In the genomic region with DNA sequence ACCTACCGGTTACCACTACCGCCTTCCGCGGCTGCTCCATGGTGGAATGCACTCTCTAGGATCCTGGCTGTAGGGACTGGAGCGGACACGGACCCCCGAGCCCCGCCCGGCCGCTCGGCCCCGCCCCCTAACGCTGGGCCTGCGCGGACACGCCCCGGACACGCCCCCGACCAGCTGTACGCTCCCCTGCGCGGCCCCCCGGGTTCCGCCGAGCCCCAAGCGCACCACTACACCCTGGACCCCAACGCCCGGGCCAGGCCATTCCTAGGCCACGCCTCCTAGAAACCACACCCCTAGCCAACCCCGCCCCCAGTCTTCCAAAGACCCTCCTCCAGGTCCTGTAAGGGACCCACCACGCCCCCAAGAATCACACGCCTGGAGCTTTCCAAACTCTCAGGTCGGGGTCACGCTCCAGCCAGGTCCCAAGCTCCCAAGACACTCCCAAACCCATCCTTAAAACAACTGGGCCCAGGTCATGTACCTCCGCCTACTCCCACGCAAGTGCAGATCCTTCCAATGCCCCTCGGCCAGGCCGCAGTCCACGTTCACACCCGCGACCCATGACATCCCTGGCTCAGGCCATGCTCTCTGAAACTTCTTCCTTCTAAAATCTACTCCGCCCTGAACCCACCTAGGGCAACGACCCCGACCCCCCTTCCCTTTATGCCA, we compare ENCODE assay signal across 8 mouse cellular contexts. TPM values are rescaled to one million over a fixed set of nuclear protein-coding genes. Genes with fewer than 3 reads are reported as not detected.
A peak's percentile ranks its signal among the peaks of the same experiment; 100 is the strongest.
DNase-seq lines count a peak whose midpoint lies in the region; ATAC-seq lines count a peak whose summit lies in the region.

No protein-coding gene starts in this region.

- peak; percentile 86 to 88 for DNase-seq in gastrocnemius, adult 8-10 months (ENCODE audit: low spot score in 2 of 2)
- DNase-seq in hindlimb bud, embryonic 11.5 days (ENCODE audit: extremely low spot score, low read depth, low spot score), result peak; percentile 68
- DNase-seq in left cerebral cortex, adult 8-10 months (ENCODE audit: low spot score in 2 of 2), result peak; percentile 44 to 74
- peak; percentile 60 to 62 for DNase-seq in right cerebral cortex, adult 2 months (ENCODE audit: low spot score in 2 of 2)
- peak; percentile 78 for DNase-seq in urinary bladder, postnatal 10 days (ENCODE audit: low spot score)

- peak; percentile 65 for ATAC-seq in activated CD4-positive, CD25-positive, alpha-beta regulatory T cell, adult 4 months
- ATAC-seq in common myeloid progenitor, adult 5-6 weeks (replicated peaks; ENCODE audit: low read depth, poor library complexity, severe bottlenecking), result peak; percentile 84
- ATAC-seq in megakaryocyte, adult 5-6 weeks (ENCODE audit: poor library complexity, severe bottlenecking), result peak; percentile 81

RNA-seq across cellular contexts. Expression of gene Pgpep1, which starts 0.5 kb away (rescaled TPM):
- polyA plus RNA-seq in activated CD4-positive, CD25-positive, alpha-beta regulatory T cell, adult 4 months (2017; shearing (Covaris generic)), result 1 to 10 TPM; 7.1 to 7.4 TPM
- total RNA-seq in common myeloid progenitor, adult 5-6 weeks (2017), result 3.2 and 3.6 TPM in 2 replicates
- 10 to 100 TPM; 13.6 to 19.0 (median 15.7) TPM for total RNA-seq in gastrocnemius, adult 8-10 months (2022)
- total RNA-seq in left cerebral cortex, adult 8-10 months (2022), result 10 to 100 TPM; 11.2 to 17.0 (median 13.4) TPM
- total RNA-seq in megakaryocyte, adult 5-6 weeks (2015), result 5.7 and 6.8 TPM in 2 replicates
- 1.5 and 4.0 TPM in 2 replicates for total RNA-seq in megakaryocyte, adult 5-6 weeks (2017)

RNA-seq across cellular contexts. Expression of gene Lsm4, which starts 13.3 kb away (rescaled TPM):
- polyA plus RNA-seq in activated CD4-positive, CD25-positive, alpha-beta regulatory T cell, adult 4 months (2017; shearing (Covaris generic)), result 100 to 1,000 TPM; 115 to 120 TPM
- 129 and 163 TPM in 2 replicates for total RNA-seq in common myeloid progenitor, adult 5-6 weeks (2017)
- 10 to 100 TPM; 64.4 to 75.4 (median 70.3) TPM for total RNA-seq in gastrocnemius, adult 8-10 months (2022)
- total RNA-seq in left cerebral cortex, adult 8-10 months (2022), result 10 to 100 TPM; 61.5 to 65.0 (median 63.0) TPM
- 82.1 and 84.4 TPM in 2 replicates for total RNA-seq in megakaryocyte, adult 5-6 weeks (2015)
- 106 and 151 TPM in 2 replicates for total RNA-seq in megakaryocyte, adult 5-6 weeks (2017)

RNA-seq across cellular contexts. Expression of gene Gdf15, which starts 27.5 kb away (rescaled TPM):
- polyA plus RNA-seq in activated CD4-positive, CD25-positive, alpha-beta regulatory T cell, adult 4 months (2017; shearing (Covaris generic)), result not detected
- total RNA-seq in common myeloid progenitor, adult 5-6 weeks (2017), result 0.29 TPM in 1 of 2 replicates, not detected in the other
- under 1 TPM in 1 of 4 experiments, not detected in 3; 0.24 TPM for total RNA-seq in gastrocnemius, adult 8-10 months (2022)
- total RNA-seq in left cerebral cortex, adult 8-10 months (2022), result not detected
- not detected in 2 replicates for total RNA-seq in megakaryocyte, adult 5-6 weeks (2015)
- not detected in 2 replicates for total RNA-seq in megakaryocyte, adult 5-6 weeks (2017)

RNA-seq across cellular contexts. Expression of gene Jund, which starts 39.0 kb away (rescaled TPM):
- 10 to 100 TPM; 12.5 to 20.0 TPM for polyA plus RNA-seq in activated CD4-positive, CD25-positive, alpha-beta regulatory T cell, adult 4 months (2017; shearing (Covaris generic))
- total RNA-seq in common myeloid progenitor, adult 5-6 weeks (2017), result 54.4 and 58.2 TPM in 2 replicates
- 10 to 100 TPM; 31.9 to 42.0 (median 38.3) TPM for total RNA-seq in gastrocnemius, adult 8-10 months (2022)
- total RNA-seq in left cerebral cortex, adult 8-10 months (2022), result 100 to 1,000 TPM; 206 to 222 (median 214) TPM
- 26.7 and 44.1 TPM in 2 replicates for total RNA-seq in megakaryocyte, adult 5-6 weeks (2015)
- total RNA-seq in megakaryocyte, adult 5-6 weeks (2017), result 24.0 and 28.9 TPM in 2 replicates

RNA-seq across cellular contexts. Expression of gene Iqcn, which starts 43.5 kb away (rescaled TPM):
- polyA plus RNA-seq in activated CD4-positive, CD25-positive, alpha-beta regulatory T cell, adult 4 months (2017; shearing (Covaris generic)), result not detected
- 0.05 TPM in 1 of 2 replicates, not detected in the other for total RNA-seq in common myeloid progenitor, adult 5-6 weeks (2017)
- not detected for total RNA-seq in gastrocnemius, adult 8-10 months (2022)
- under 1 TPM in 1 of 4 experiments, not detected in 3; 0.07 TPM for total RNA-seq in left cerebral cortex, adult 8-10 months (2022)
- 0.11 and 0.27 TPM in 2 replicates for total RNA-seq in megakaryocyte, adult 5-6 weeks (2015)
- total RNA-seq in megakaryocyte, adult 5-6 weeks (2017), result 0.04 TPM in 1 of 2 replicates, not detected in the other

Comparison
In these comparisons a context has a peak if more than half of its experiments do, and no peak if none do; other contexts are left out.
1. Peak in every context shown above with its lines: DNase-seq and ATAC-seq.